Mouse (Mus musculus) MEL (cell line): ENCODE results near the gene Lasp1. TPM values are rescaled to one million over a fixed set of nuclear protein-coding genes. Genes with fewer than 3 reads are reported as not detected.

Experiments
- DNase-seq: peaks from one replicate; pipeline ENCODE4 v3.0.0; 2011; ENCODE audit warnings: low read depth, low spot score
- H3K27ac ChIP-seq: 2 replicates; pipeline ENCODE4 v1.5.1; 2012; ENCODE audit warnings: low read depth, mild to moderate bottlenecking, control low read depth, low read length, moderate library complexity; ENCODE audit not compliant: control insufficient read depth
- H3K27me3 ChIP-seq, 2 experiments: fragments of 150-350 bp in 1 of 2; sonication (generic) in 1 of 2; 2 replicates each; pipeline ENCODE4 v1.6.1; 2012; ENCODE audit warnings: low read length in 2 of 2, mild to moderate bottlenecking in 2 of 2, improper control_type of control experiment in 1 of 2, moderate library complexity in 1 of 2; ENCODE audit not compliant: insufficient read depth in 2 of 2, control insufficient read depth in 1 of 2
- H3K36me3 ChIP-seq, 2 experiments: 2 replicates each; pipeline ENCODE4 v1.6.1; 2012 to 2014; ENCODE audit warnings: low read length in 2 of 2, improper control_type of control experiment in 1 of 2, inconsistent platforms in 1 of 2, mild to moderate bottlenecking in 1 of 2; ENCODE audit not compliant: insufficient read depth in 2 of 2, control insufficient read depth in 1 of 2
- H3K4me1 ChIP-seq, 2 experiments: fragments of 150-350 bp in 1 of 2; sonication (generic) in 1 of 2; 2 replicates each; pipeline ENCODE4 v1.6.1; 2012; ENCODE audit warnings: low read length in 2 of 2, improper control_type of control experiment in 1 of 2, mild to moderate bottlenecking in 1 of 2; ENCODE audit not compliant: insufficient read depth in 2 of 2, control insufficient read depth in 1 of 2
- H3K4me3 ChIP-seq, 2 experiments: fragments of 150-350 bp in 1 of 2; sonication (generic) in 1 of 2; 2 replicates each; pipeline ENCODE4 v1.5.1; 2012; ENCODE audit warnings: low read depth in 2 of 2, low read length in 2 of 2, mild to moderate bottlenecking in 2 of 2, moderate library complexity in 2 of 2, control low read depth in 1 of 2, improper control_type of control experiment in 1 of 2; ENCODE audit not compliant: control insufficient read depth in 1 of 2, insufficient read depth in 1 of 2
- H3K79me2 ChIP-seq: 2 replicates; pipeline ENCODE4 v1.6.1; 2012; ENCODE audit warnings: mild to moderate bottlenecking, low read length, moderate library complexity; ENCODE audit not compliant: control insufficient read depth, poor library complexity, insufficient read depth
- H3K9ac ChIP-seq: 2 replicates; pipeline ENCODE4 v1.6.1; 2012; ENCODE audit warnings: low read depth, mild to moderate bottlenecking, control low read depth, low read length, moderate library complexity; ENCODE audit not compliant: control insufficient read depth, poor library complexity, severe bottlenecking
- H3K9me3 ChIP-seq: fragments of 150-350 bp; sonication (generic); replicated peaks from 2 replicates; pipeline ENCODE4 v1.6.1; 2012; ENCODE audit warnings: mild to moderate bottlenecking, low read length, improper control_type of control experiment, moderate library complexity; ENCODE audit not compliant: insufficient read depth
- CHD2 ChIP-seq: IDR thresholded peaks from 2 replicates; pipeline ENCODE4 v1.6.1; 2011; ENCODE audit warnings: low read length, improper control_type of control experiment
- CTCF ChIP-seq, 3 experiments: IDR thresholded peaks in 2 of 3; conservative IDR thresholded peaks in 1 of 3; 2 replicates each; pipeline ENCODE4 v1.5.1; 2011 to 2012; ENCODE audit warnings: low read length in 3 of 3, low read depth in 2 of 3, mild to moderate bottlenecking in 2 of 3, improper control_type of control experiment in 1 of 3, inconsistent platforms in 1 of 3, mixed read lengths in 1 of 3, moderate library complexity in 1 of 3; ENCODE audit not compliant: control insufficient read depth in 1 of 3, insufficient read depth in 1 of 3, poor library complexity in 1 of 3, severe bottlenecking in 1 of 3
- EP300 ChIP-seq, 2 experiments: IDR thresholded peaks; 2 replicates each; pipeline ENCODE4 v1.6.1; 2011; ENCODE audit warnings: improper control_type of control experiment in 2 of 2, low read length in 2 of 2, low read depth in 1 of 2, mild to moderate bottlenecking in 1 of 2
- ETS1 ChIP-seq: IDR thresholded peaks from 2 replicates; pipeline ENCODE4 v1.6.1; 2012; ENCODE audit warnings: low read depth, mild to moderate bottlenecking, inconsistent platforms, low read length, improper control_type of control experiment, moderate library complexity
- GATA1 ChIP-seq: IDR thresholded peaks from 2 replicates; pipeline ENCODE4 v1.6.1; 2011; ENCODE audit warnings: low read depth, low read length, improper control_type of control experiment
- KAT2A ChIP-seq: conservative IDR thresholded peaks from 2 replicates; pipeline ENCODE4 v1.6.1; 2012; ENCODE audit warnings: low read depth, low read length, improper control_type of control experiment, inconsistent platforms
- MAX ChIP-seq: IDR thresholded peaks from 2 replicates; pipeline ENCODE4 v1.6.1; 2011; ENCODE audit warnings: low read length, improper control_type of control experiment
- MEF2A ChIP-seq: IDR thresholded peaks from 2 replicates; pipeline ENCODE4 v1.6.1; 2014; ENCODE audit warnings: low read depth, mild to moderate bottlenecking, inconsistent platforms, low read length, improper control_type of control experiment; ENCODE audit not compliant: poor library complexity, insufficient replicate concordance, severe bottlenecking; ENCODE audit errors: extremely low read depth
- MYB ChIP-seq: IDR thresholded peaks from 2 replicates; pipeline ENCODE4 v1.6.1; 2011; ENCODE audit warnings: mild to moderate bottlenecking, low read depth, low read length, improper control_type of control experiment
- NELFE ChIP-seq: IDR thresholded peaks from 2 replicates; pipeline ENCODE4 v1.6.1; 2011; ENCODE audit warnings: low read depth, low read length, improper control_type of control experiment
- POLR2A ChIP-seq, 2 experiments: IDR thresholded peaks; 2 replicates each; pipeline ENCODE4 v1.6.1; 2011 to 2012; ENCODE audit warnings: low read length in 2 of 2, mild to moderate bottlenecking in 2 of 2, control low read depth in 1 of 2, improper control_type of control experiment in 1 of 2, low read depth in 1 of 2, moderate library complexity in 1 of 2; ENCODE audit not compliant: control insufficient read depth in 1 of 2, insufficient read depth in 1 of 2, poor library complexity in 1 of 2
- RCOR1 ChIP-seq: IDR thresholded peaks from 2 replicates; pipeline ENCODE4 v1.6.1; 2012; ENCODE audit warnings: low read depth, mild to moderate bottlenecking, inconsistent platforms, low read length, improper control_type of control experiment
- SMC3 ChIP-seq: IDR thresholded peaks from 2 replicates; pipeline ENCODE4 v1.6.1; 2011; ENCODE audit warnings: low read depth, low read length, improper control_type of control experiment
- TAL1 ChIP-seq: IDR thresholded peaks from 2 replicates; pipeline ENCODE4 v1.6.1; 2012; ENCODE audit warnings: mild to moderate bottlenecking, inconsistent platforms, low read length, moderate library complexity, mixed read lengths
- TBP ChIP-seq: IDR thresholded peaks from 2 replicates; pipeline ENCODE4 v1.8.0; 2011; ENCODE audit warnings: low read depth, low read length, improper control_type of control experiment
- UBTF ChIP-seq: IDR thresholded peaks from 2 replicates; pipeline ENCODE4 v1.6.1; 2012; ENCODE audit warnings: low read depth, mild to moderate bottlenecking, inconsistent platforms, low read length, improper control_type of control experiment, moderate library complexity, borderline replicate concordance; ENCODE audit not compliant: insufficient read depth
- USF1 ChIP-seq: IDR thresholded peaks from 2 replicates; pipeline ENCODE4 v1.6.1; 2014; ENCODE audit warnings: low read depth, mild to moderate bottlenecking, inconsistent platforms, low read length, improper control_type of control experiment, moderate library complexity
- USF2 ChIP-seq, 2 experiments: IDR thresholded peaks; 2 replicates each; pipeline ENCODE4 v1.6.1; 2011 to 2012; ENCODE audit warnings: improper control_type of control experiment in 2 of 2, low read length in 2 of 2, borderline replicate concordance in 1 of 2, inconsistent platforms in 1 of 2, low read depth in 1 of 2, mild to moderate bottlenecking in 1 of 2; ENCODE audit not compliant: insufficient read depth in 1 of 2
- ZMIZ1 ChIP-seq: IDR thresholded peaks from 2 replicates; pipeline ENCODE4 v1.6.1; 2012; ENCODE audit warnings: low read depth, mild to moderate bottlenecking, inconsistent platforms, low read length, improper control_type of control experiment, moderate library complexity
- ZNF384 ChIP-seq: IDR thresholded peaks from 2 replicates; pipeline ENCODE4 v1.6.1; 2012; ENCODE audit warnings: low read depth, mild to moderate bottlenecking, inconsistent platforms, low read length, improper control_type of control experiment
- polyA plus RNA-seq, 2 experiments: library from polyadenylated mRNA; stranded (reverse) in 1 of 2; unstranded in 1 of 2; fragments of >175 nt in 1 of 2; fragments of >200 nt in 1 of 2; gene quantifications; 2 replicates each; pipeline versions ENCODE4 v1.2.1 to v1.2.4; 2012; ENCODE audit warnings: low replicate concordance in 2 of 2, low read depth in 1 of 2; ENCODE audit not compliant: insufficient read length in 2 of 2, insufficient read depth in 1 of 2, missing spikeins in 1 of 2
- total RNA-seq: library from RNA; depleted of rRNA; stranded (reverse); fragments of 300-350 nt; gene quantifications from 2 replicates; pipeline ENCODE4 v1.2.3, GENCODE M21; 2012

Lasp1 gene
- total and polyA plus RNA-seq, 3 experiments = 13.3 to 38.7 TPM; not detected in 1

DNA sequence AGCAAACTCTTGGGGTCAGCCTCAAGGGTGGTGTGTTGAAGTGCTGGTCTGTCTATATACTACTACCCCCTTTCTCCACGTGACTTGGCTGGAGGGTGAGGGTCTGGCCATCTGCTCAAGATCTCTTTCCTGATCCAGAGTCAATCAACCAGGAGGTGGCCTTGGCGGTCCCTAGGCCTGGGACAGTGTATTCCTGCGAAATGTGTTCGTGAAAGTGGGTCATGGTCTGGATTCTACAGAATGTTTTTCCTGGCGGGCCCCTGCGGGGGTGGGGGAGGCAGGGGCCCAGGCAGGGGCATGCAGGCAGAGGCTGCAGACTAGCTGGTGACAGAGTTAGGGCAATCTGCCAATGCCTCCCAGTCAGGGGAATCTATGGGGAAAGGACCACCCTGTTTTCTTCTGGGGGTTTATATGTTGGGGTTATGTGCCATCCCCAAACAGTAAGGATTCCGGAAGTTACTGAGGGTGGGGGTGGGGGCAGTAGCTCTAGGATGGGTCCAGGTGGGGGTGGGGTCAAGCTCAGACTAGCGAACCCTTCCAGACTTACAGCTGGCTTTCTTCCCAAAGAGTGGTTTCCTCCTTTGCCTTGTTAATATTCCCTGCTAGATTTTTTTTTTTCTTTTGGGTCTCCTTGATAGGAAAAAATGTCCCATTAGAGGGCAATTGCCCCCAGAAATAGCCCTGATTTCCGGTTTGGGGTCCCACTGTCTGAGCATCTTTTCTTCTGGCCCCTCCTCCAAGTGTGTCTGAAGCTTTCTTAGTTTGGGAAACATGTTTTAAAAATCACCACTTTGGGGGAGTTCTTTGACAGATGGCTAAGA, 6.3 kb downstream of the Lasp1 start:
- Histone ChIP-seq H3K9me3 (no peaks in the 10 kb centered on the region), H3K4me3 (no peak overlapping the region), H3K36me3 (peaks cover 0 to 12% of the 10 kb centered on the region in 2 experiments; a peak in 2 of 4 replicates), H3K4me1 (peaks cover 2 to 22% of the 10 kb centered on the region in 2 experiments), H3K9ac (no peak overlapping the region), H3K79me2 (peaks cover 13% of the 10 kb centered on the region; the same call in 1 of the 2 replicates), H3K27ac (no peak overlapping the region), H3K27me3 (no peaks in the 10 kb centered on the region)
- no peak for TF ChIP-seq POLR2A (IDR thresholded peaks at IDR 0.05; ENCODE audit: control insufficient read depth in 1 of 2, insufficient read depth in 1 of 2, low read depth in 1 of 2, low read length in 2 of 2, poor library complexity in 1 of 2)
- no peak for TF ChIP-seq ETS1
- no peak for TF ChIP-seq GATA1
- TF ChIP-seq RCOR1 = no peak
- TF ChIP-seq EP300 (IDR thresholded peaks at IDR 0.05; ENCODE audit: low read depth in 1 of 2, low read length in 2 of 2) = no peak
- TF ChIP-seq UBTF = no peak
- no peak for DNase-seq

GRCm38 (mm10) chr11:97805662-97806612, 7.1 kb downstream of the Lasp1 start:
- Histone ChIP-seq H3K4me3 (no peak overlapping the region), H3K27me3 (no peaks in the 10 kb centered on the region), H3K4me1 (peaks cover 2 to 28% of the 10 kb centered on the region in 2 experiments), H3K9me3 (no peaks in the 10 kb centered on the region), H3K9ac (no peak overlapping the region), H3K36me3 (peaks cover 0 to 19% of the 10 kb centered on the region in 2 experiments; a peak in 2 of 4 replicates), H3K27ac (no peak overlapping the region)
- no peak for DNase-seq
- TF ChIP-seq TAL1 (no peak), USF1 (no peak), CHD2 (no peak), MAX (no peak), MEF2A (no peak), ZNF384 (no peak), MYB (no peak), NELFE (no peak), ZMIZ1 (no peak), RCOR1 (no peak), TBP (no peak), UBTF (no peak), SMC3 (no peak), CTCF (IDR thresholded peaks at IDR 0.05 in 2 of 3, conservative IDR thresholded peaks at IDR 0.05 in 1 of 3; ENCODE audit: control insufficient read depth in 1 of 3, insufficient read depth in 1 of 3, low read depth in 2 of 3, low read length in 3 of 3, poor library complexity in 1 of 3, severe bottlenecking in 1 of 3) (no peak), GATA1 (no peak), USF2 (IDR thresholded peaks at IDR 0.05; ENCODE audit: borderline replicate concordance in 1 of 2, insufficient read depth in 1 of 2, low read depth in 1 of 2, low read length in 2 of 2) (no peak), KAT2A (no peak)
- TF ChIP-seq, all 39 proteins: peak for 0
- peaks cover 5% of the 10 kb centered on the region; the same call in 1 of the 2 replicates for H3K79me2 ChIP-seq
